Mouse (Mus musculus): ENCODE data around the gene Tradd.
"Not testable (repeated sequence)": the region's sequence is repeated elsewhere in the genome, so short reads cannot be mapped to it uniquely, and the experiment has no call there.

The Tradd gene

GRCm38 (mm10) chr8:105241016-105241415, 23.4 kb downstream of the Tradd start:
- no peak for DNase-seq (ENCODE audit: low spot score in 2 of 2)

DNA sequence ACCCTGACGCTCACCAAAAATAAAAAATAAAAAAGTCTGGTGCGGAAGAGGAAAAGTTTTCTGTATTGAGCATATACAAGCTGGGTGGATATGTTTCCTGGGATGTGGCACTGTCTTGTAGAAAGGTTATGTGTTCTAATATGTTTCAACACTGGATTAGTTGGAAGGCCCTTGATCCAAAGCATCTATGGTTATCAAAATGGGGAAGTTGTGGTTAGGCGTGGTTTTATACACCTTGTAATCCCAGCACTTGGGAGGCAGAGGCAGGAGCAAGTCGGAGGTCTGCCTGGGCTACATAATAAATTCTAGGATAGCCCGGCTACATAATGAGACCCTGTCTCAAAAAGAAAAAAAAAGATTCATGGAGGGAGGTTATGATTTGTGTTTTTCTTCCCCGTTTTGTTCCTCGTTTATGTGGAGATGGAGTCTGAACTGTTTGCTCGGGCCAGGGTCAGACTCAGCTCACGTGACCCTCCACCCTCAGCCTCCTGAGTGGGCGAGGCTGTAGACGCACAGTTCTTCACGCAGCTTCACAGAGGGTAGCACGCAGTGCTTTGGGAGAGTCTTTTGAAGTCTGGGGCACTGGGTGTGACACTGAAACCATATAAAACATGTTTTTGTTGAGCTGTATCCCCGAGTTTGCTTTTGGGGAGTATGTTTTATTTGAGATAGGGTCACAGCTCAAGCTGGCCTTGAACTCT, 26.8 kb downstream of the Tradd start:
- no peak for DNase-seq (ENCODE audit: low spot score in 2 of 2)

DNA sequence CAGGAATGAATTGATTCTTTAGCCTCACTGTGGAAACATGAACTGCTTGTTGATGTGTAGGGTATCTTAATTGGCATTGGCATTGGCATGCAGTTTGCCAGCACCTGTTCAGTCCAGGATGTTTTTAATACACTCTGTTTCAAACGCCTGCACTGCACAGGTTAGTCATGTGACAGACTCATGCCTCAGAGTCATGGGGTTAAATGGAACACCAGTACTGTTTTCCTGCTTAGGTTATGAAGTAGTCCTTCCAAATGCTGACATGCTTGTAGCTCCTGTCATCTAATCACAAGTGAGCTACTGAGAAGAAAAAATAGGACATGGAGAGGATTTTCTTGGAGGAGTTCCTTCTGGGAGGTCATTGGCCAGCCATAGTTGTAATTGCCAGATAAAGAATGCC, 29.2 kb downstream of the Tradd start:
- DNase-seq (ENCODE audit: low spot score in 2 of 2), result no peak

DNA sequence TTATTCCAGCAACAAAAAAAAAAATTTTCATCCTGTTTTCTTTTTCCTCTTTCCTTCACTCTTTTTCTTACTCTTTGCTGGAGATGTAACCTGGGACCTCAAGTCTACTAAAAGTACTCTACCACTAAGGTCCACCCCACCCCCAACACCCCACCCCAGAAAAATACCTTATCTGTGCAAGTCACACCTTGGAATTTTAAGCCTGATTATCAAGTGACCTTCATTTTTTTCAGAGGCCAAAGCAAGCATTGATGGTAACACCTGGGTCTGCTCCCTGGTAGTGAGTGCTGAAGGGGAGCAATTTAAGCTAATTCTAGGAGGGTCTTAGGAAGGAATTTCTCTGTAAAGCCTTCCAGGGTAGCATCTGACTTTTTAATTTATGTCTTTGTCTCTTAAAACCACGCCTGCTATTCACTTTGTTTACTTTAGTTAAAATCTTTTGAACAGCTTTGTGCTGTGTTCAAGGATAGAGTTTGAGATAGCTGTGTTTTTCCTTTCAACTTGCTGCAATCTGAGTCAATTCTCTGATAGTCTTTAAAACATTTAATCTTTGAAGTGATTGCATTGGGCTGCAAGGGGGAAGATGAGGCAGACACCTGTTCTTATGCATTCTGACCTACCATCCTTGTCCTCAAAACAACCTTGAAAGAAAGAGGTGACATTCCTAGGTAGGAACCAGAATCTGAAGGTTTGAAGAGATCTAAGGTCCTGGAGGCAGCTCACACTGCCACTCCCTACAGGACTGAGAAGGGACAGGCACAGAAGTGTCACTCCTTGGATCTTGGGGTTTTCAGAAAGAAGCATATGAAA, 31.1 kb downstream of the Tradd start:
- DNase-seq (ENCODE audit: low spot score in 2 of 2), result no peak

DNA sequence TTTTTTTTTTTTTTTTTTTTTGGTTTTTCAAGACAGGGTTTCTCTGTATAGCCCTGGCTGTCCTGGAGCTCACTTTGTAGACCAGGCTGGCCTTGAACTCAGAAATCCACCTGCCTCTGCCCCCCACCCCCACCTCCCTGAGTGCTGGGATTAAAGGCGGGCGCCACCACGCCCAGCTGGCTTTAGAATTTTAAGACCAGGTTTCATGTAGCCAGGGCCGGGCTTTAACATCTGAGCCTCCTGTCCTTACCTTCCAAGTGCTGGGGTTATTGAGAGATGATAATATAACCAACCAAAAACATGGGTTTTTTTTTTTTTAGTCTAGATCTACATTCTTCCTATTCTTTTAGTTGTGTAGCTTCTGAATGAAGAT, 32.1 kb downstream of the Tradd start:
- DNase-seq (ENCODE audit: low spot score in 2 of 2), result not testable (repeated sequence)

DNA sequence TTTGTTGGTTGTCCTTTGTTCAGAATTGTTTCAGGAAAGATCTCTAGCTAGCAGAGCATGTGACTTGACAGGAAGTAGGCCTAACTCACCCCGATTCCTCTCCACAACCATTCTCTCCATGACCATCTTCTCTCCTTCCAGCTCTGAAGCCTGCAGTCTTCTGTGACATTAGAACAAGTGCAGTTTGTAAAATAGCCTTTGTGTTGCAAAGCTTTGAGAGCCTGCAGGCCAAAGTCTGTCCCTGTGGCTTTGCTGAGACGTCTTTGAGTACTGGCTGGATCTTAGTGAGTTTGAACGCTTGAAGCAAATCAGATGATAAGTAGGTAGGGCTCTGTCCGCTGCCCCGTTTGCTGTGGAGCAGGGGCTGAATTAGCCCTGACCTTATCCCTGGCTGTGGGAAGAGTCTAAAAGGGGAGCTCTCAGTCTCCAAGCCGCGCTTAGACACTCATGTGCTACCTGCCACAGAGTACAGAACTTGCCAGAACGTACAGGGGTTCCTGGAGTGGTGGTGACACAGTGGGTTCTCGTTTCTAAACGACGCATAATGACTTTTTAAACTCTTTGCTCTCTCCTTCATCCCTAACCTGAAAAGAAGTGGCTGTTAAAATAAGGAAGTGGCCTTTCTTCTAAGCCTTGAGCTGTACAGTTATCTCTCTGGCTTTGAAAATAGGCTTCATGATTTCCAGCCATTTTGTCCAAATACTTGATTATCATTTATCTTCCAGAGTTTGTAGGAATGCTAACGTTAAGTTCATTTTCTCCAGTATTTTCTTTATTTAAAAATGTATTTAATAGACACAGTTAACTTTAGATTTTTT, 32.7 kb downstream of the Tradd start:
- no peak for DNase-seq (ENCODE audit: low spot score in 2 of 2)

GRCm38 (mm10) chr8:105225917-105226316, 38.5 kb downstream of the Tradd start:
- DNase-seq (ENCODE audit: low spot score in 2 of 2), result no peak

- DNase-seq (ENCODE audit: low spot score in 2 of 2), result no peak
Observed at GRCm38 (mm10) chr8:105225272-105225593, 39.2 kb downstream of the Tradd start.

- peak; percentile 90 to 91 for DNase-seq (ENCODE audit: low spot score in 2 of 2)
Observed at GRCm38 (mm10) chr8:105224413-105225271, 39.8 kb downstream of the Tradd start, which contains the start of gene D230025D16Rik. Gene D230025D16Rik, plus strand, starts transcription at chr8:105225145.

GRCm38 (mm10) chr8:105223850-105224249, 40.6 kb downstream of the Tradd start:
- no peak for DNase-seq (ENCODE audit: low spot score in 2 of 2)

DNA sequence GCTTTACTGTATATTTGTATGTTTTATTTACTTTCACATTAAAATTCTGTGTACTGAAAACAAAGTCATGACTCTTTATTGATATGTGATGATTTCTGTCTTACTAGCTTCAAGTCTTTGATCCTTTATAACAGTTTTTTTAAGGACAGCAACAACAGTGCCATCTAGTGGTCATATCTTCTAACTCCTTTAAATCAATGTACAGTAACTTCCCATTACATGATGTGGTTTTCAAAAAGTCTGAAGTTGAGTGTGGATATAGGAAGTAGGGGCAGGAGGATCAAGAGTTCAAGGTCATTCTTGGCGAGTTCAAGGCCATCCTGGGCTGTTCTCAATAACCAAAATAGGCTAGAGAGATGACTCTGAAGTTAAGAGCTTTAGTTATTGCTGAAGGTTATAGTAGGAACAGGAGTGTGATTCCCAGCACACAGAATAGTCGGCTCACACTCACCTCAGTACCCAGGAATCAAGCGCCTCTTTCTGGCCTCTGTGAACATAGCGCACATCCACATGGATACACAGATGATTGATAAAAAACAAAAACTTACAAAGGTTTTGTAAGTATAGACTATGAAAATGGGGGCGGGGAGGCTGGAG, 46.4 kb downstream of the Tradd start:
- no peak for DNase-seq (ENCODE audit: low spot score in 2 of 2)

- DNase-seq (ENCODE audit: low spot score in 2 of 2), result no peak
Observed at GRCm38 (mm10) chr8:105214104-105214503, 50.3 kb downstream of the Tradd start.

GRCm38 (mm10) chr8:105209153-105210110, 55.0 kb downstream of the Tradd start:
- no peak for DNase-seq (ENCODE audit: low spot score in 2 of 2)

Data from frontal cortex, postnatal 25 days (tissue).